25 mouse cellular contexts compared by ENCODE assay signal in genomic region chr2:125975206-125975605, GRCm38 (mm10). TPM values are rescaled to one million over a fixed set of nuclear protein-coding genes. Genes with fewer than 3 reads are reported as not detected.
"Had no signal": no experiment of that assay in that cellular context is flagged by ENCODE, and none has a peak within 500 bp of the region (broad histone marks: within the 10 kb centered on the region; RNA-seq: fewer than 3 reads in every experiment).

No protein-coding gene starts in this region.

- DNase-seq: gastrocnemius, postnatal 14 days; gastrocnemius, postnatal 36 days; heart, adult 2 months; heart, postnatal 4 days; kidney, adult 18-20 months; kidney, adult 8-10 months; kidney, postnatal 10 days; kidney, postnatal 36 days; liver; liver, embryonic 13.5 days had no signal

- H3K4me3 ChIP-seq: heart, adult 2 months; heart, embryonic 13.5 days; heart, embryonic 15.5 days; hindbrain, embryonic 10.5 days; hindbrain, embryonic 12.5 days; intestine, embryonic 15.5 days; left cerebral cortex, adult 2 months; limb, embryonic 12.5 days; liver, embryonic 13.5 days; liver, embryonic 15.5 days had no signal

- H3K36me3 ChIP-seq: heart, embryonic 15.5 days; intestine, embryonic 15.5 days; limb, embryonic 12.5 days; liver, embryonic 13.5 days; liver, embryonic 15.5 days had no signal

- ATAC-seq: hindbrain, embryonic 16.5 days; inflammation-experienced regulatory T-cells, adult 6 months; intestine, embryonic 15.5 days; intestine, postnatal 0 days had no signal

- H3K27ac ChIP-seq: heart, adult 2 months; heart, embryonic 13.5 days; heart, embryonic 15.5 days; hindbrain, embryonic 10.5 days; hindbrain, embryonic 12.5 days; hindbrain, embryonic 14.5 days; intestine, embryonic 15.5 days; left cerebral cortex, adult 2 months; limb, embryonic 12.5 days; liver, embryonic 13.5 days; liver, embryonic 15.5 days had no signal

- H3K27me3 ChIP-seq: heart, embryonic 13.5 days; heart, embryonic 15.5 days; hindbrain, embryonic 12.5 days; intestine, embryonic 15.5 days; limb, embryonic 12.5 days; liver, embryonic 13.5 days; liver, embryonic 15.5 days had no signal

- H3K9me3 ChIP-seq: heart, embryonic 13.5 days; heart, embryonic 15.5 days; hindbrain, embryonic 10.5 days; hindbrain, embryonic 12.5 days; intestine, embryonic 15.5 days; limb, embryonic 12.5 days; liver, embryonic 13.5 days; liver, embryonic 15.5 days had no signal

- H3K9ac ChIP-seq: heart, embryonic 13.5 days; heart, embryonic 15.5 days; hindbrain, embryonic 12.5 days; hindbrain, embryonic 14.5 days; intestine, embryonic 15.5 days; limb, embryonic 12.5 days; liver, embryonic 13.5 days; liver, embryonic 15.5 days had no signal

- H3K4me1 ChIP-seq: heart, embryonic 15.5 days; hindbrain, embryonic 12.5 days; intestine, embryonic 15.5 days; liver, embryonic 13.5 days; liver, embryonic 15.5 days had no signal

- H3K4me2 ChIP-seq: heart, embryonic 11.5 days; heart, embryonic 13.5 days; heart, embryonic 15.5 days; hindbrain, embryonic 12.5 days; hindbrain, embryonic 14.5 days; intestine, embryonic 15.5 days; limb, embryonic 12.5 days; liver, embryonic 11.5 days; liver, embryonic 13.5 days; liver, embryonic 15.5 days had no signal

RNA-seq across cellular contexts. Expression of gene Fgf7, which starts 59.3 kb away (rescaled TPM):
- total RNA-seq: granulocyte monocyte progenitor cell, adult 5-6 weeks had no signal
- polyA plus RNA-seq: inflammation-experienced regulatory T-cells, adult 6 months had no signal
